Mouse (Mus musculus): ENCODE results near the gene Bid. TPM values are rescaled to one million over a fixed set of nuclear protein-coding genes. Genes with fewer than 3 reads are reported as not detected.
A peak's percentile ranks its signal among the peaks of the same experiment; 100 is the strongest.

Gene Bid
- polyA plus RNA-seq (2014; fragmentation: Nextera tagmentation; extraction: Ambion mirVana) = 17.5 and 17.8 TPM in 2 replicates

GRCm38 (mm10) chr6:120916074-120916971, at the start of gene Bid:
Bid (minus strand) TSS chr6:120916853.
- peak; percentile 89 for ATAC-seq (ENCODE audit: insufficient read depth, low FRiP score, low TSS enrichment)
- Histone ChIP-seq H3K27ac (ENCODE audit: low read depth, low read length) (0 out of 2 replicates have a peak within 1 kb of the TSS, but pooled peaks have one; percentile 10), H3K9me3 (ENCODE audit: control insufficient read depth, low read length) (no peaks in the 10 kb centered on the region), H3K4me2 (ENCODE audit: low read depth) (peak within 1 kb of the TSS; percentile 93), H3K4me3 (ENCODE audit: low read depth, low read length) (peak within 1 kb of the TSS; percentile 65), H3K9ac (ENCODE audit: low read length) (peak within 1 kb of the TSS; percentile 48), H3K36me3 (ENCODE audit: control insufficient read depth, insufficient read depth, low read length) (no peaks in the 10 kb centered on the region), H3K4me1 (ENCODE audit: control insufficient read depth, insufficient read depth, low read length) (0 out of 2 replicates have a peak, but pooled peaks cover 2% of the 10 kb centered on the region), H3K27me3 (ENCODE audit: control insufficient read depth, insufficient read depth, low read length) (no peaks in the 10 kb centered on the region)
- WGBS = under 1% methylated on average over 65 of the region's 67 CpGs
- DNase-seq (ENCODE audit: low spot score) = peak; percentile 90

- Histone ChIP-seq H3K4me1 (ENCODE audit: control insufficient read depth, insufficient read depth, low read length) (no peaks in the 10 kb centered on the region), H3K27me3 (ENCODE audit: control insufficient read depth, insufficient read depth, low read length) (no peaks in the 10 kb centered on the region), H3K9me3 (ENCODE audit: control insufficient read depth, low read length) (no peaks in the 10 kb centered on the region), H3K4me2 (ENCODE audit: low read depth) (no peak overlapping the region), H3K27ac (ENCODE audit: low read depth, low read length) (no peak overlapping the region), H3K36me3 (ENCODE audit: control insufficient read depth, insufficient read depth, low read length) (no peaks in the 10 kb centered on the region; the same call in 1 of the 2 replicates), H3K9ac (ENCODE audit: low read length) (no peak overlapping the region), H3K4me3 (ENCODE audit: low read depth, low read length) (no peak overlapping the region)
- DNase-seq (ENCODE audit: low spot score) (no peak), ATAC-seq (ENCODE audit: insufficient read depth, low FRiP score, low TSS enrichment) (no peak)
- WGBS = 61% methylated on average over 13 of the region's 13 CpGs
These were observed 49.2 kb upstream of the Bid start for GRCm38 (mm10) chr6:120965814-120966213.

GRCm38 (mm10) chr6:120964179-120964578, 47.5 kb upstream of the Bid start:
- no peaks in the 10 kb centered on the region for H3K27me3 ChIP-seq (ENCODE audit: control insufficient read depth, insufficient read depth, low read length)
- no peaks in the 10 kb centered on the region for H3K9me3 ChIP-seq (ENCODE audit: control insufficient read depth, low read length)
- no peak overlapping the region for H3K9ac ChIP-seq (ENCODE audit: low read length)
- no peak overlapping the region for H3K4me2 ChIP-seq (ENCODE audit: low read depth)
- no peaks in the 10 kb centered on the region for H3K36me3 ChIP-seq (ENCODE audit: control insufficient read depth, insufficient read depth, low read length)
- ATAC-seq (ENCODE audit: insufficient read depth, low FRiP score, low TSS enrichment) (no peak), DNase-seq (ENCODE audit: low spot score) (no peak)
- no peaks in the 10 kb centered on the region for H3K4me1 ChIP-seq (ENCODE audit: control insufficient read depth, insufficient read depth, low read length)
- 92% methylated on average over 3 of the region's 3 CpGs for WGBS
- H3K27ac ChIP-seq (ENCODE audit: low read depth, low read length) = no peak overlapping the region
- H3K4me3 ChIP-seq (ENCODE audit: low read depth, low read length) = no peak overlapping the region

- Histone ChIP-seq H3K27me3 (ENCODE audit: control insufficient read depth, insufficient read depth, low read length) (no peaks in the 10 kb centered on the region), H3K36me3 (ENCODE audit: control insufficient read depth, insufficient read depth, low read length) (no peaks in the 10 kb centered on the region; the same call in 1 of the 2 replicates), H3K4me1 (ENCODE audit: control insufficient read depth, insufficient read depth, low read length) (no peaks in the 10 kb centered on the region), H3K9ac (ENCODE audit: low read length) (no peak overlapping the region), H3K4me2 (ENCODE audit: low read depth) (no peak overlapping the region), H3K9me3 (ENCODE audit: control insufficient read depth, low read length) (no peaks in the 10 kb centered on the region), H3K27ac (ENCODE audit: low read depth, low read length) (no peak overlapping the region), H3K4me3 (ENCODE audit: low read depth, low read length) (no peak overlapping the region)
- ATAC-seq (ENCODE audit: insufficient read depth, low FRiP score, low TSS enrichment) (no peak), DNase-seq (ENCODE audit: low spot score) (no peak)
- 93% methylated on average over 9 of the region's 9 CpGs for WGBS
These were observed 43.8 kb upstream of the Bid start for GRCm38 (mm10) chr6:120960338-120961030.

- Histone ChIP-seq H3K4me3 (ENCODE audit: low read depth, low read length) (no peak overlapping the region), H3K4me1 (ENCODE audit: control insufficient read depth, insufficient read depth, low read length) (no peaks in the 10 kb centered on the region), H3K9me3 (ENCODE audit: control insufficient read depth, low read length) (no peaks in the 10 kb centered on the region), H3K27me3 (ENCODE audit: control insufficient read depth, insufficient read depth, low read length) (no peaks in the 10 kb centered on the region), H3K9ac (ENCODE audit: low read length) (no peak overlapping the region), H3K36me3 (ENCODE audit: control insufficient read depth, insufficient read depth, low read length) (no peaks in the 10 kb centered on the region; the same call in 1 of the 2 replicates), H3K4me2 (ENCODE audit: low read depth) (no peak overlapping the region), H3K27ac (ENCODE audit: low read depth, low read length) (no peak overlapping the region)
- no peak for ATAC-seq (ENCODE audit: insufficient read depth, low FRiP score, low TSS enrichment)
- DNase-seq (ENCODE audit: low spot score) = no peak
- WGBS = 86% methylated on average over 4 of the region's 4 CpGs
These were observed 40.7 kb upstream of the Bid start for GRCm38 (mm10) chr6:120957331-120957730.

GRCm38 (mm10) chr6:120956259-120957161, 39.9 kb upstream of the Bid start:
- WGBS = 86% methylated on average over 11 of the region's 11 CpGs
- Histone ChIP-seq H3K27me3 (ENCODE audit: control insufficient read depth, insufficient read depth, low read length) (no peaks in the 10 kb centered on the region), H3K36me3 (ENCODE audit: control insufficient read depth, insufficient read depth, low read length) (no peaks in the 10 kb centered on the region; the same call in 1 of the 2 replicates), H3K9ac (ENCODE audit: low read length) (no peak overlapping the region), H3K9me3 (ENCODE audit: control insufficient read depth, low read length) (no peaks in the 10 kb centered on the region), H3K27ac (ENCODE audit: low read depth, low read length) (no peak overlapping the region), H3K4me2 (ENCODE audit: low read depth) (no peak overlapping the region), H3K4me1 (ENCODE audit: control insufficient read depth, insufficient read depth, low read length) (no peaks in the 10 kb centered on the region), H3K4me3 (ENCODE audit: low read depth, low read length) (no peak overlapping the region)
- ATAC-seq (ENCODE audit: insufficient read depth, low FRiP score, low TSS enrichment) = no peak
- no peak for DNase-seq (ENCODE audit: low spot score)

GRCm38 (mm10) chr6:120955215-120955614, 38.6 kb upstream of the Bid start:
- H3K4me2 ChIP-seq (ENCODE audit: low read depth) = no peak overlapping the region
- H3K36me3 ChIP-seq (ENCODE audit: control insufficient read depth, insufficient read depth, low read length) = no peaks in the 10 kb centered on the region; the same call in 1 of the 2 replicates
- H3K27me3 ChIP-seq (ENCODE audit: control insufficient read depth, insufficient read depth, low read length) = no peaks in the 10 kb centered on the region
- H3K27ac ChIP-seq (ENCODE audit: low read depth, low read length) = no peak overlapping the region
- H3K9ac ChIP-seq (ENCODE audit: low read length) = no peak overlapping the region
- 87% methylated on average over 3 of the region's 3 CpGs for WGBS
- ATAC-seq (ENCODE audit: insufficient read depth, low FRiP score, low TSS enrichment) (no peak), DNase-seq (ENCODE audit: low spot score) (no peak)
- H3K9me3 ChIP-seq (ENCODE audit: control insufficient read depth, low read length) = no peaks in the 10 kb centered on the region
- H3K4me3 ChIP-seq (ENCODE audit: low read depth, low read length) = no peak overlapping the region
- H3K4me1 ChIP-seq (ENCODE audit: control insufficient read depth, insufficient read depth, low read length) = no peaks in the 10 kb centered on the region

- Histone ChIP-seq H3K4me1 (ENCODE audit: control insufficient read depth, insufficient read depth, low read length) (no peaks in the 10 kb centered on the region), H3K4me3 (ENCODE audit: low read depth, low read length) (no peak overlapping the region), H3K9me3 (ENCODE audit: control insufficient read depth, low read length) (no peaks in the 10 kb centered on the region), H3K27ac (ENCODE audit: low read depth, low read length) (no peak overlapping the region), H3K4me2 (ENCODE audit: low read depth) (no peak overlapping the region), H3K9ac (ENCODE audit: low read length) (no peak overlapping the region), H3K27me3 (ENCODE audit: control insufficient read depth, insufficient read depth, low read length) (no peaks in the 10 kb centered on the region), H3K36me3 (ENCODE audit: control insufficient read depth, insufficient read depth, low read length) (no peaks in the 10 kb centered on the region; the same call in 1 of the 2 replicates)
- WGBS = 93% methylated on average over 8 of the region's 8 CpGs
- ATAC-seq (ENCODE audit: insufficient read depth, low FRiP score, low TSS enrichment) = no peak
- DNase-seq (ENCODE audit: low spot score) = no peak
These were observed 37.6 kb upstream of the Bid start for GRCm38 (mm10) chr6:120954241-120954640.

All from neural tube, embryonic 11.5 days (tissue).